Mouse (Mus musculus) embryonic fibroblast, embryonic 13.5 days (primary cell): ENCODE measurements at regions not wholly inside any gene's neighbourhood (a gene's known extent, or its start where the extent isn't known, plus 50 kb on each side); places are given as distances from the start of the nearest gene placed in this dataset.

Experiments used
- CTCF ChIP-seq: IDR thresholded peaks from 2 replicates; pipeline ENCODE4 v1.5.1; 2011; ENCODE audit warnings: mild to moderate bottlenecking, control low read depth, low read length, moderate library complexity, borderline replicate concordance; ENCODE audit not compliant: insufficient read depth
- POLR2A ChIP-seq: IDR thresholded peaks from 2 replicates; pipeline ENCODE4 v1.6.1; 2011; ENCODE audit warnings: low read depth, mild to moderate bottlenecking, control low read depth, low read length, moderate library complexity

DNA sequence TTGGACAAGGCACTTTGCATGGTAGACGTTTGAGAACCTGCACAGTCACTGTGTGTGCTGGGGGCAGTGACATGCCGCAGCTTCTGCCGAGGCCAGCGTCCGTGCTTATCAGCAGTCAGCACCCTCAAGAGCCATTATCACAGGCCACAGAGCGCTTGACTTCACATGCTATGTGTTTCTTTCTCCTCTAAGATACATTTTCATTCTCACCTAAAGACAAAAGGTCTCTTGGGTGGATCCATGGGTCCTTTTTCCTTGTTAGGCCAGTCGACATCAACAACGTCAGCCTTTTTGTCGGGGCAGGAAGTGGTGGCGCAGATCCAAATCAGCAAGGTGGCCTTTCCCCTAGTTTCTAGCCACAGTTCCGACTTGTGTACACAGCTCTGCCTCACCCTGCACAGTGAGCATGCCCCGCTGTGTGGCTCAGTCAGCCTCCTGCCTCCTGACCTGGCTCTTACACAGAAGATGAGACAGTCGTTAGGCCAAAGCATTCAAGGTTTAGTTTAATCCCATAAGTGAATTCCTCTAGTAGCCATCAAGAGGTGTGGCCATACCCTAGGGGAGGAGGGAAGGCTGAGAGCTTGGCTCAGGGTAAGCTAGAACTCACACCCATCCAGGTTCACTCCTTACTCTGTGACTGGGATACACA lies 134.1 kb upstream of the Teddm2 start:
- TF ChIP-seq CTCF = no peak
- TF ChIP-seq POLR2A = no peak
